Mouse (Mus musculus): Measurements from ENCODE around the gene Rassf2.

DNA sequence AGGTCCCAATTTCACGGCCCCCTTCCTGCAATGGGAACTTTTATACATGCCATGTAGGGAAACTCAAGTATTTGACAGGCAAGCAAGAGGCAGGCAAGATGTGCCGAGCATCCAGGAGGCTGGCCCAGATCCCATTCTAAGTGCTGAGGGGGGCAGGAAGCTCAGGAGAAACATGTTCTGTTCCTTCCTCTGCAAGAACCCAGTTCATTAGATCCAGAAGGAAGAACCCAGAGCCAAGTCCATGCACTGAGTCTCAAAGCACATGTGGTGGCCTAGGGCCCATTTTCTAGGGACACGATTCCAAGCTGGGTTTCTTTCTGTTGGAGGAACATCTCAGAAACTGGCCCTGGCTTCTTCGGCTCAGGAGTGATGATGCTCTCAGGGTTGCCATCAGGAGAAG lies 24.6 kb downstream of the Rassf2 start:
- TF ChIP-seq CEBPB (IDR thresholded peaks at IDR 0.05; ENCODE audit: low read depth) (no peak), USF1 (IDR thresholded peaks at IDR 0.05; ENCODE audit: low read depth) (no peak), CTCF (IDR thresholded peaks at IDR 0.05; ENCODE audit: control insufficient read depth, insufficient read depth, insufficient read length) (no peak)

Data from C2C12 (cell line).